Mouse (Mus musculus): ENCODE results near the gene Vmn2r83. TPM values are rescaled to one million over a fixed set of nuclear protein-coding genes. Genes with fewer than 3 reads are reported as not detected.
A peak's percentile ranks its signal among the peaks of the same experiment; 100 is the strongest.

Gene Vmn2r83
- polyA plus RNA-seq, 1 experiment from 2014 or later = not detected

DNA sequence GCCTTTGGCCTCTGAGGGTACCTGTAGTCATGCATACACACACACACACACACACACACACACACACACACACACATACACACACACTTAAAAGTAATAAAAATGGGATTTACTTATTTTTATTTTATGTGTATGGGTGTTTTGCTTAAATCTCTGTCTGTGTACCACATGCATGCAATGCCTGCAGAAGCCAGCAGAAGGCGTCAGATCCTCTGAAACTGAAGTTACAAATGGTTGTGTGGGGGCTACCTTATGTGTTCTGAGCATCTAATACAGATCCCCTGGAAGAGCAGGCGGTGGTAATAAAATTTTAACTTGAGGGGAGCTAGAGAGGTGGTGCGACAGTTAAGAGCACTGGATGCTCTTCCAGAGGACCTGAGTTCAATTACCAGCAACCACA lies 59.5 kb downstream of the Vmn2r83 start:
- H3K4me3 ChIP-seq (replicated peaks) = no peak overlapping the region
- WGBS = 70% methylated on average over 3 of the region's 3 CpGs
- peaks cover 8% of the 10 kb centered on the region; the same call in 1 of the 2 replicates for H3K4me1 ChIP-seq
- H3K9me3 ChIP-seq (replicated peaks) = no peaks in the 10 kb centered on the region
- H3K36me3 ChIP-seq = 0 out of 2 replicates have a peak, but pooled peaks cover 7% of the 10 kb centered on the region
- H3K9ac ChIP-seq = no peak overlapping the region
- ATAC-seq (ENCODE audit: insufficient number of reproducible peaks, low FRiP score, low TSS enrichment, low read depth) = no peak
- no peak overlapping the region for H3K27ac ChIP-seq (replicated peaks)
- H3K27me3 ChIP-seq = no peaks in the 10 kb centered on the region
- no peak overlapping the region for H3K4me2 ChIP-seq (replicated peaks)

DNA sequence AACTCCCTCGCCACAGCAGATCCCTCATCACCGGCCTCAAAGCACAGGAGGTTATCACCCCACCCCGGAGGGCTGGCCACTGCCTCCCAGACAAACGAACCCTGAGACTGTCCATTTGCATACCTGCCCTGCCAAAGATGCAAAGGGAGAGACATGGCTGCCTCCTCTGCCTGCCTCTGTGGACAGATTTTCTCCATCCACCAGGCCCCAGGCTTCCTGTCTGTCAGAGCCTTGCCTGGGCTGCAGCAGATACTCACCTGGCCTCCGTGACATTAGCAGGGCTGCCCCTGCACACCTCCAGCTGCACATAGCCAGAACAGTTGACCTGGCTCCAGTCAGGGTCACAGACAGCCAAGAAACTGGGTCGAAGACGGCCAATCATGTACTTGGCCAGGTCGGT lies 61.7 kb downstream of the Vmn2r83 start:
- H3K36me3 ChIP-seq = 0 out of 2 replicates have a peak, but pooled peaks cover 7% of the 10 kb centered on the region
- no peaks in the 10 kb centered on the region for H3K9me3 ChIP-seq (replicated peaks)
- H3K4me3 ChIP-seq (replicated peaks) = no peak overlapping the region
- WGBS = 78% methylated on average over 8 of the region's 8 CpGs
- H3K4me2 ChIP-seq (replicated peaks) = no peak overlapping the region
- H3K9ac ChIP-seq = no peak overlapping the region
- peaks cover 19% of the 10 kb centered on the region for H3K4me1 ChIP-seq
- ATAC-seq (ENCODE audit: insufficient number of reproducible peaks, low FRiP score, low TSS enrichment, low read depth) = no peak
- H3K27me3 ChIP-seq = no peaks in the 10 kb centered on the region
- no peak overlapping the region for H3K27ac ChIP-seq (replicated peaks)

DNA sequence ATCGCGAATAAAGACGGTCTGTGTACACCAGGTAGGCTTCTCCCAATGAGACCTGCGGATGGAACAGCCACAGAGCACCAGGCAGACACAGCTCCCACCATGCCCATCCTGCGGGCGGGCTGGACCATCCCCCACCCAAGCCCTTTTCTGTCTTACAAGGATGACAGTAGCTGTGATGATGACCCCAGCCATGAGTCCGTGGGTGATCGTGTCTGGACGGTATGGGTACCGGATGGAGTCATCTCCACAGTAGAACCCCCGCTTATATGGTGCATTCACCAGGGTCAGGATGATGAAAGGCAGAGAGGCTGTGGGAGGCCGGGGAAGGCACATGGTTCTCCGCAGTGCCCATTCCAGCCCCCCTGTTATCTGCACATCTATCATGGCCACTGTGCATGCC lies 62.2 kb downstream of the Vmn2r83 start:
- no peaks in the 10 kb centered on the region for H3K27me3 ChIP-seq
- H3K9ac ChIP-seq = no peak overlapping the region
- H3K9me3 ChIP-seq (replicated peaks) = no peaks in the 10 kb centered on the region
- H3K4me3 ChIP-seq (replicated peaks) = no peak overlapping the region
- ATAC-seq (ENCODE audit: insufficient number of reproducible peaks, low FRiP score, low TSS enrichment, low read depth) = no peak
- H3K4me2 ChIP-seq (replicated peaks) = no peak overlapping the region
- peaks cover 19% of the 10 kb centered on the region for H3K4me1 ChIP-seq
- H3K27ac ChIP-seq (replicated peaks) = no peak overlapping the region
- 0 out of 2 replicates have a peak, but pooled peaks cover 7% of the 10 kb centered on the region for H3K36me3 ChIP-seq
- 92% methylated on average over 13 of the region's 13 CpGs for WGBS

DNA sequence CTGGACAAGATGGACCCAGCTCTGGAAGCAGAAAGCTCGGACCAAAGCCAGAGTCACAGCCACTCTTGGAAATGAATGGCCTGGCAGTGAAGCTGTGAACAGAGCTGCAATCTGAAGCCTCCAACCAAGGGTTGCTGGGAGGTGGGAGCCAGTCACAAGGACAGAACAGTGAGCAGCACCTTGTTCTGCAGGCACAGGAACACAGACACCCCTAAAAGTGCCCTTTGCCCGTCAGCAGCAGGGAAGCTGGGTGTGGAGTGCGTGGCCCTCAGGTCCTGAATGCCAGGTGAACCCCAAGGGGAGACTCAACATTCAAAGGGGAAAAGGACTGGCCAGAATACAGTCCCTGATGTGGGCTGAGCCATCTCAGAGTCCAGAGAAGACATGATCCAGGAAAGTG lies 63.1 kb downstream of the Vmn2r83 start:
- no peaks in the 10 kb centered on the region for H3K9me3 ChIP-seq (replicated peaks)
- H3K4me1 ChIP-seq = peaks cover 19% of the 10 kb centered on the region
- H3K27ac ChIP-seq (replicated peaks) = no peak overlapping the region
- H3K9ac ChIP-seq = no peak overlapping the region
- no peak overlapping the region for H3K4me2 ChIP-seq (replicated peaks)
- ATAC-seq (ENCODE audit: insufficient number of reproducible peaks, low FRiP score, low TSS enrichment, low read depth) = no peak
- WGBS = 87% methylated on average over 3 of the region's 3 CpGs
- H3K4me3 ChIP-seq (replicated peaks) = no peak overlapping the region
- H3K27me3 ChIP-seq = no peaks in the 10 kb centered on the region
- 0 out of 2 replicates have a peak, but pooled peaks cover 3% of the 10 kb centered on the region for H3K36me3 ChIP-seq

DNA sequence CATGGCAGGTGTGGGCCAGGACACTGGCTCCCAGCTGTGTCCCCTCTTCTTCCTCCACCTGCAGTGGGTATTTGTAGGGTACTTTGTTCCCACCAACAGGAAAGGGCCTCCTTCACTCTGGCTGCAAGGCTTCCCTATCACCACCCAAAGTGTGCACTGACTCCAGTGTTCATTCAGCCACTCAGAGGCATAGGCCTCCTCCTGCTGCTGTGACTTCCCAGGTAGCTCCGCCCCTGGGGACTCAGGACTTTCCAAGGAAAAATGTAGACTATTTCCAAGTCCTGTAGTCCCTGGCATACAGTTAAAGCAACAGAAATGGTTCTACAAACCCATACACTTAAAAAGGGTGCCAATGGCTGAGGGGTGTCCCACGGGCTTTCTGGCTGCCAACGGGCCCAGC lies 64.1 kb downstream of the Vmn2r83 start:
- H3K27ac ChIP-seq (replicated peaks) = no peak overlapping the region
- H3K9ac ChIP-seq = no peak overlapping the region
- no peak for ATAC-seq (ENCODE audit: insufficient number of reproducible peaks, low FRiP score, low TSS enrichment, low read depth)
- 0 out of 2 replicates have a peak, but pooled peaks cover 3% of the 10 kb centered on the region for H3K36me3 ChIP-seq
- peak overlapping the region; percentile 65 for H3K4me3 ChIP-seq (replicated peaks)
- H3K4me2 ChIP-seq (replicated peaks) = peak overlapping the region; percentile 98
- peaks cover 19% of the 10 kb centered on the region for H3K4me1 ChIP-seq
- no peaks in the 10 kb centered on the region for H3K9me3 ChIP-seq (replicated peaks)
- 23% methylated on average over 3 of the region's 3 CpGs for WGBS
- no peaks in the 10 kb centered on the region for H3K27me3 ChIP-seq

DNA sequence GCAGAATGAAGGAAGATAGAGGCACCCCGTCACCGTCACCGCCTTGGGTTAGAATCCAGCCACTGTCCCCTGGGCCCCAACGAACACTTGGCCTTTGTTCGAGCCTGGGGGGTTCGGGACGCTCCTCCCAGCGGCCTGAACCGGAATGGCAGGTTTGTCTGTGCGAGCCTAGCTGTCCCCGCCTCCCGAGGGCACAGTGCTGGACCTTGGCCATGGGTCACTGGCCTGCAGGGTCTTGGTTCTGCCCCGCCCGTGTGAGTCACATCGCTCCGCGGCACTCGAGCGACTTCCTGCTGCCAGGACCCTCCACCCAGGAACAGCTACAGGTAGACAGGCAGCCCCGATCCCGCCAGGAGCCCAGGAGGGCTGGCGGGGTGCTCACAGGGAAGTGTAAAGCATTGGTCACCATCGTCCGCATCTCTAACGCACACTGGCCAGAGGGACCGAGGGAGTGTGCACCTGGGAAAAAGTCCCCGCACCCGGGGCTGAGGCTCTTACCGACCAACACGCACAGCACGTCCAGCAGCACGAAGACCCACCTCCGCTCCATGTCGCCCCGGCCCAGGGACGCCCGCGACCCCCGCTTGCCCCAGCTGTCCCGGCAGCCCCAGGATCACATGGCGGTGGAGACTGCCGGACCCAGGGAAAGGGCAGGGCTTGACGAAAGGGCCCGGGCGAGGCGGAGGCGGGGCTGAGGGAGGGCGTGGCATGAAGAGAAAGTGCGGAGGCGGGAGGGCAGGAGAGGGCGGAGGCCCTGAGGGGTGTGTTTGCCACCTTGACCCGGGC lies 64.8 kb downstream of the Vmn2r83 start, which contains the start of gene Plpp2:
Gene Plpp2 (minus strand): TSS at position 671 of the 786 bp plus-strand sequence.
- ATAC-seq (ENCODE audit: insufficient number of reproducible peaks, low FRiP score, low TSS enrichment, low read depth) = peak; percentile 53
- Histone ChIP-seq H3K9ac (peak within 1 kb of the TSS; percentile 63), H3K4me3 (replicated peaks) (peak within 1 kb of the TSS; percentile 65), H3K27me3 (no peaks in the 10 kb centered on the region), H3K4me1 (peaks cover 19% of the 10 kb centered on the region), H3K27ac (replicated peaks) (peak within 1 kb of the TSS; percentile 36; the same call in 1 of the 2 replicates), H3K4me2 (replicated peaks) (peak within 1 kb of the TSS; percentile 98), H3K36me3 (peaks cover 6% of the 10 kb centered on the region), H3K9me3 (replicated peaks) (no peaks in the 10 kb centered on the region)
- under 1% methylated on average over 52 of the region's 52 CpGs for WGBS

DNA sequence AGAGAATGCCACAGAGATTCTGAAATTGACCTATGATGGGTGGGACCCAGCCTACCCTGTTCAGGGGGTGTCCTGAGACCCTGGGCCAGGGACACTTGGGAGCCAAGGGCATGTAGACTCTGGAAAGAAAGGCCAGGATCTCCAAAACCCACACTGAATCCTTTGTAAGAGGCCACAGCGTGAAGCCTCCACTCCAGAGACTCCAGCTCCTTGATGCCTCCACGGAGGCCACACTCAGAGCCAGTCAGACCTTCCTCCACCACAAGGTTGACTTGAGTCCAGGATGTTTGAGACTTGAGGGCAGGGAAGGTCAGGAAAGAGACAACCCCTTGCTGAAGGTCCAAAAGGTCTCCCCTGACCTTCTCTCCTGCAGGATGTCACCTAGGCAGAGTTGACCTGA lies 65.9 kb downstream of the Vmn2r83 start:
- Histone ChIP-seq H3K36me3 (peaks cover 16% of the 10 kb centered on the region), H3K9ac (no peak overlapping the region), H3K27me3 (no peaks in the 10 kb centered on the region), H3K27ac (replicated peaks) (no peak overlapping the region), H3K4me1 (peaks cover 19% of the 10 kb centered on the region), H3K4me3 (replicated peaks) (no peak overlapping the region), H3K9me3 (replicated peaks) (no peaks in the 10 kb centered on the region), H3K4me2 (replicated peaks) (no peak overlapping the region)
- no peak for ATAC-seq (ENCODE audit: insufficient number of reproducible peaks, low FRiP score, low TSS enrichment, low read depth)
- WGBS = 88% methylated on average over 2 of the region's 2 CpGs

DNA sequence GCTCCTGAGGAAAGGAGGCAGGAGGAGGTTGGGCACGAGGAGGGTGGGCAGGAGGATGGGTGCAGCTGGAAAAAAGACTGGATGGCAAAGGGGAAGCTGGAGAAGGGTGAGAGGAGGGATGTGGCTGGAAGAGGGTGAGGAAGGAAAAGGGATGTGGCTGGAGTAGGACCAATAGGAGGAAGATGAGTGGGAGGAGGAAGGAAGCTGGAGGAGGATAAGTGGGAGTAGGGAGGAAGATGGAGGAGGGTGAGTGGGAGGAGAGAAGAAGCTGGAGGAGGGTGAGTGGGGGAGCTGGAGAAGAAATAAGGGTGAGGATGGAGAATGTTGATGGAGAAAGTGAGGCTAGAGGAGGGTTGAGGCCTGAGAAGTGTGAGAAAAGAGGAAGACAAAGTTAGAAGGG lies 66.9 kb downstream of the Vmn2r83 start:
- no peaks in the 10 kb centered on the region for H3K27me3 ChIP-seq
- no peak overlapping the region for H3K4me2 ChIP-seq (replicated peaks)
- H3K4me3 ChIP-seq (replicated peaks) = no peak overlapping the region
- H3K9ac ChIP-seq = no peak overlapping the region
- no peak overlapping the region for H3K27ac ChIP-seq (replicated peaks)
- 68% methylated on average over 1 of the region's 1 CpGs for WGBS
- no peak for ATAC-seq (ENCODE audit: insufficient number of reproducible peaks, low FRiP score, low TSS enrichment, low read depth)
- peaks cover 23% of the 10 kb centered on the region for H3K36me3 ChIP-seq
- H3K4me1 ChIP-seq = peaks cover 19% of the 10 kb centered on the region
- no peaks in the 10 kb centered on the region for H3K9me3 ChIP-seq (replicated peaks)

DNA sequence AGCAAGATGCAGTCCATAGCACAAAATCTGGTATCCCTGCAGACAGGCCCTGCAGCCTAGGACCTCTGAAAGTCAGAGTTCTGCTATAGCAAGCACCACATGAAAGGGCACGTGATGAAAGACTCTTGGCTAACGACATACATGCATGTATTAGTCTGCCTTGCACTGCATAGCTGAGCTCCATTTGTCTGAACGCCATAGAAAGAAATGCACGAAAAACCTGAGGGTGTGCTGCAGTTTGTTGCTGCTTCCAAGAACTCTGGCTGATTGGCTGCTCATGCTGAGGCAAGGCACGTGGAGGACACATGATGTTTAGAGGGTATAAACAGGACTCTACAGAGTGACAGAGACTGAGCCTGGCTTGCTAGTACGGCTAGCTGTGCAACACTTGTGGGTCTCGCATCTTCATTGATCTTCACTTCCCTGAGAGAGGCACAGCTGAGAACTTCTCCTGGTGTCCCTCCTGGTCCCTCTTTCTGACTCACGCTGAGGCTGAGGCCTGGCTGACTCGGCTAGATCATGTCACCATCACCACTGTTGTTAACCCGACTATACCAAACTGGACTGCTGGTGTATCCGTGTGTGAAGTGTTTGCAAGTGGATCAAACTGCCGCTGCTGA lies 68.0 kb downstream of the Vmn2r83 start:
- no peak for ATAC-seq (ENCODE audit: insufficient number of reproducible peaks, low FRiP score, low TSS enrichment, low read depth)
- Histone ChIP-seq H3K4me2 (replicated peaks) (no peak overlapping the region), H3K9me3 (replicated peaks) (no peaks in the 10 kb centered on the region), H3K27ac (replicated peaks) (no peak overlapping the region), H3K4me1 (peaks cover 19% of the 10 kb centered on the region), H3K27me3 (no peaks in the 10 kb centered on the region), H3K4me3 (replicated peaks) (no peak overlapping the region), H3K36me3 (peaks cover 35% of the 10 kb centered on the region), H3K9ac (no peak overlapping the region)
- WGBS = 66% methylated on average over 12 of the region's 12 CpGs

DNA sequence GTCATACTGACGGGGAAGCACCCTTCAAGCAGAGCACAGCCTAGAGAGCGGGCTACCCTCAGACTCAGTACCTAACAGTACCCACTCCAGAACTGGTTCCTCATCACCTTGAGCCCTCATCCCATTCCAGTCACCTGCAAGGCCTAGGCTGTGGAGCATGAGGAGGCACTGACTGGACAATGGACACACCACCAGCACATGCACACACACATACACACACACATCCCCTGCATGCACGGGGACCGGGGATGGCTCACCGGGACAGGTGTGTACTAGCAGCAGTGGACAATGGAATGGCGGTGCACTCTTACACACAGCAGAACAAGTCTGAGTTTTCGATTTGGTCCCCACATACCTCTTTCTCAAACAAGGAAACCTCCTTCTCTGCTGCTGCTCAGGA lies 68.7 kb downstream of the Vmn2r83 start:
- peaks cover 42% of the 10 kb centered on the region for H3K36me3 ChIP-seq
- no peaks in the 10 kb centered on the region for H3K9me3 ChIP-seq (replicated peaks)
- no peak overlapping the region for H3K4me3 ChIP-seq (replicated peaks)
- H3K4me2 ChIP-seq (replicated peaks) = no peak overlapping the region
- ATAC-seq (ENCODE audit: insufficient number of reproducible peaks, low FRiP score, low TSS enrichment, low read depth) = no peak
- WGBS = 90% methylated on average over 7 of the region's 7 CpGs
- H3K9ac ChIP-seq = no peak overlapping the region
- H3K27ac ChIP-seq (replicated peaks) = no peak overlapping the region
- no peaks in the 10 kb centered on the region for H3K27me3 ChIP-seq
- H3K4me1 ChIP-seq = peaks cover 18% of the 10 kb centered on the region

DNA sequence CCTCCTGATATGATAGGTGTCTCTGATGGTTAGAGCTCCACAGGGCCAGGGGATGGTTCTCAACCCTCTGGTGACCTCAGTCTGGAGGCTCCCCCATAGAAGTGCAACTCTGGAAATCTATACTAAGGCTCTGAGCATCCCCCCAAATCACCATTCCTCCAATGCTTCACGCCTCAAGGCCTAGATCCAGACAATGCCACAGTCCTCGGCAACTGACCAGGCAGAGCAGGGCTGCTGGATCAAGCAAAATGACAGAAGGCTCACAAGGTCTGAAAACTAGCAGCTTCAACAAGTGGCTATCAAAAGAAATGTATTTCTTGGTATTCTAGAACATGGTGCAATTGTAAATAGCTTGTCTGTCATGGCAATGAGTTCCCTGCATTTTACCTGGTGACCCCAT lies 69.2 kb downstream of the Vmn2r83 start:
- WGBS = 86% methylated on average over 2 of the region's 2 CpGs
- no peak for ATAC-seq (ENCODE audit: insufficient number of reproducible peaks, low FRiP score, low TSS enrichment, low read depth)
- H3K4me3 ChIP-seq (replicated peaks) = no peak overlapping the region
- no peak overlapping the region for H3K4me2 ChIP-seq (replicated peaks)
- no peak overlapping the region for H3K9ac ChIP-seq
- no peaks in the 10 kb centered on the region for H3K27me3 ChIP-seq
- H3K4me1 ChIP-seq = peaks cover 13% of the 10 kb centered on the region
- no peak overlapping the region for H3K27ac ChIP-seq (replicated peaks)
- H3K36me3 ChIP-seq = peaks cover 47% of the 10 kb centered on the region
- no peaks in the 10 kb centered on the region for H3K9me3 ChIP-seq (replicated peaks)
